Comparison of ENCODE assay signal across 8 mouse cellular contexts in the genomic region with DNA sequence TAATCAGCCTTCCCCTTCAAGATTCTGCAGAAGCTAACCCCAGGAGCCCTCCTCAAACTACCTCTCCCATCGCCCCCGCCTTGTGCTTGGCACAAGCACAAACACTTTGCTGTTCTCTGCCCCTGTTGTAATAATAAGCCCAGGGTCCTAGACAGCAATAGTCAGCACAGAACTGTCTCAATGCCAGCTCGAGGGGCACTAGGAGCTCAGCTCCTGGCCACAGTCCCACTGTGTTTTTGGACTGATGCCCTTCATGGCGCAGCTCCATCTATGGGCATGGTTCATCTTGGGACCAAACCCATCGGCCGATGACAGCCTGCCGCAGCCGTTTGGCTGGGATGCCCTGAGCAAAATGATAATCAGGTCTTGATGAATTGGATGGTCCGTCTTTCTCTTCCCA.
DNase-seq lines count a peak whose midpoint lies in the region; ATAC-seq lines count a peak whose summit lies in the region.

No protein-coding gene starts in this region.

- no peaks in the 10 kb centered on the region for H3K9me3 ChIP-seq in heart, embryonic 11.5 days (replicated peaks; ENCODE audit: control insufficient read depth, low read length)
- no peaks in the 10 kb centered on the region for H3K9me3 ChIP-seq in midbrain, embryonic 16.5 days (replicated peaks; ENCODE audit: control insufficient read depth, low read length, poor library complexity, severe bottlenecking)

- no peak overlapping the region for H3K4me2 ChIP-seq in heart, embryonic 11.5 days
- H3K4me2 ChIP-seq in midbrain, embryonic 16.5 days (ENCODE audit: low read length), result no peak overlapping the region

- intact Hi-C loops in heart, postnatal 36 days (cut with DNase I), result no loop called here

- H3K4me3 ChIP-seq in heart, embryonic 11.5 days (ENCODE audit: low read depth, low read length), result no peak overlapping the region
- H3K4me3 ChIP-seq in midbrain, embryonic 16.5 days (ENCODE audit: low read depth, low read length), result no peak overlapping the region

- H3K4me1 ChIP-seq in heart, embryonic 11.5 days (ENCODE audit: control insufficient read depth, insufficient read depth, low read length), result no peaks in the 10 kb centered on the region
- no peaks in the 10 kb centered on the region for H3K4me1 ChIP-seq in midbrain, embryonic 16.5 days (ENCODE audit: control insufficient read depth, insufficient read depth, low read length)

- H3K27ac ChIP-seq in heart, embryonic 11.5 days (ENCODE audit: low read depth, low read length), result no peak overlapping the region
- H3K27ac ChIP-seq in midbrain, embryonic 16.5 days (ENCODE audit: low read length), result no peak overlapping the region

- peak; percentile 95 for DNase-seq in heart, adult 11 months
- peak; percentile 90 for DNase-seq in Muller cell, postnatal 12 days (ENCODE audit: inconsistent ontology term)
- peak; percentile 32 for DNase-seq in cerebellum, adult 9-10 months
- DNase-seq in heart, postnatal 36 days, result peak; percentile 69 to 71
- DNase-seq in liver, result no peak

- H3K36me3 ChIP-seq in heart, embryonic 11.5 days (ENCODE audit: control insufficient read depth, insufficient read depth, low read length), result no peaks in the 10 kb centered on the region
- H3K36me3 ChIP-seq in midbrain, embryonic 16.5 days (ENCODE audit: control insufficient read depth, insufficient read depth, low read length), result no peaks in the 10 kb centered on the region

- no peaks in the 10 kb centered on the region for H3K27me3 ChIP-seq in heart, embryonic 11.5 days (ENCODE audit: control insufficient read depth, insufficient read depth, low read length)
- no peaks in the 10 kb centered on the region for H3K27me3 ChIP-seq in midbrain, embryonic 16.5 days (ENCODE audit: control insufficient read depth, insufficient read depth, low read depth, low read length)

- H3K9ac ChIP-seq in heart, embryonic 11.5 days (ENCODE audit: low read depth, low read length), result no peak overlapping the region
- H3K9ac ChIP-seq in midbrain, embryonic 16.5 days (ENCODE audit: low read depth, low read length), result no peak overlapping the region

- 84% methylated on average over 9 of the region's 9 CpGs for WGBS in heart, embryonic 11.5 days (ENCODE audit: insufficient replicate concordance)
- 82% methylated on average over 9 of the region's 9 CpGs for WGBS in midbrain, embryonic 16.5 days

- ATAC-seq in heart, embryonic 11.5 days (replicated peaks; ENCODE audit: insufficient number of reproducible peaks, low FRiP score, low TSS enrichment), result no peak
- peak; percentile 90 for ATAC-seq in midbrain, embryonic 16.5 days
- ATAC-seq in megakaryocyte, adult 5-6 weeks (ENCODE audit: poor library complexity, severe bottlenecking), result no peak
